Mouse (Mus musculus) liver, embryonic 14.5 days (tissue): ENCODE data around the gene Arsg. TPM values are rescaled to one million over a fixed set of nuclear protein-coding genes. Genes with fewer than 3 reads are reported as not detected.

ENCODE experiments used
- ATAC-seq: fragments of 200-750 bp; cut with Nextera tagmentation; 2 replicates; pipeline ENCODE4 v1.8.0; 2017; ENCODE audit warnings: moderate number of reproducible peaks, mild to moderate bottlenecking, moderate library complexity; ENCODE audit not compliant: insufficient read depth
- DNase-seq, 3 experiments: peaks; one replicate each; pipeline ENCODE4 v3.0.0-alpha.2; 2012 to 2013; ENCODE audit warnings: low read depth in 3 of 3, low spot score in 3 of 3
- H3K27ac ChIP-seq: fragments of 300-500 bp; sonication (generic); 2 replicates; pipeline ENCODE4 v1.5.1; 2014; ENCODE audit warnings: moderate library complexity, mild to moderate bottlenecking, control low read depth, inconsistent platforms
- H3K27me3 ChIP-seq: fragments of 300-500 bp; sonication (generic); 2 replicates; pipeline ENCODE4 v1.6.1; 2014; ENCODE audit warnings: mild to moderate bottlenecking, low read length, moderate library complexity; ENCODE audit not compliant: control insufficient read depth, insufficient read depth
- H3K36me3 ChIP-seq: fragments of 300-500 bp; sonication (generic); replicated peaks from 2 replicates; pipeline ENCODE4 v1.6.1; 2014; ENCODE audit warnings: low read depth; ENCODE audit not compliant: control insufficient read depth, insufficient read depth
- H3K4me1 ChIP-seq, 2 experiments: fragments of 200-500 bp in 1 of 2; fragments of 300-500 bp in 1 of 2; sonication (generic) in 1 of 2; replicated peaks; 2 replicates each; pipeline ENCODE4 v1.6.1; 2012 to 2014; ENCODE audit warnings: antibody characterized with exemption in 1 of 2, inconsistent platforms in 1 of 2, low read length in 1 of 2; ENCODE audit not compliant: control insufficient read depth in 2 of 2, insufficient read depth in 2 of 2
- H3K4me2 ChIP-seq: fragments of 300-500 bp; sonication (generic); 2 replicates; pipeline ENCODE4 v1.6.1; 2014; ENCODE audit warnings: low read depth, mild to moderate bottlenecking, control low read depth, moderate library complexity
- H3K4me3 ChIP-seq, 2 experiments: fragments of 200-500 bp in 1 of 2; fragments of 300-500 bp in 1 of 2; sonication (generic) in 1 of 2; 2 replicates each; pipeline ENCODE4 v1.5.1; 2012 to 2014; ENCODE audit warnings: low read depth in 2 of 2, low read length in 2 of 2, mild to moderate bottlenecking in 2 of 2, control low read depth in 1 of 2, inconsistent platforms in 1 of 2, moderate library complexity in 1 of 2; ENCODE audit not compliant: insufficient read depth in 1 of 2
- H3K9ac ChIP-seq: fragments of 300-500 bp; sonication (generic); replicated peaks from 2 replicates; pipeline ENCODE4 v1.6.1; 2014; ENCODE audit warnings: mild to moderate bottlenecking, control low read depth, moderate library complexity
- H3K9me3 ChIP-seq: fragments of 300-500 bp; sonication (generic); 2 replicates; pipeline ENCODE4 v1.6.1; 2016; ENCODE audit warnings: low read length, mixed read lengths; ENCODE audit not compliant: control insufficient read depth
- CTCF ChIP-seq: IDR thresholded peaks from 2 replicates; pipeline ENCODE4 v1.5.1; 2016; ENCODE audit warnings: antibody characterized with exemption, low read depth, control low read depth
- EP300 ChIP-seq: IDR thresholded peaks from 2 replicates; pipeline ENCODE4 v1.6.1; 2016; ENCODE audit warnings: antibody characterized with exemption, low read depth
- WGBS: fragments of 180-500 bp; shearing (Covaris S2); extraction: QIAGEN DNeasy Blood & Tissue Kit; methylation state at CpG from one replicate; pipeline ENCODE4 v1.1.7; 2014; ENCODE audit not compliant: insufficient replicate concordance; 5-methylcytosine and 5-hydroxymethylcytosine counted together
- polyA plus RNA-seq, 2 experiments: library from polyadenylated mRNA; depleted of rRNA in 1 of 2; stranded (reverse) in 1 of 2; unstranded in 1 of 2; fragments of >200 nt; fragmentation: Nextera tagmentation in 1 of 2; extraction: Ambion mirVana in 1 of 2; gene quantifications; 2 replicates each; pipeline versions ENCODE4 v1.2.1 to v1.2.3; 2012 to 2014

Gene Arsg
- polyA plus RNA-seq, 2 experiments, result 2.3 to 3.8 TPM

- Histone ChIP-seq H3K4me2 (peak overlapping the region; percentile 7), H3K27me3 (no peaks in the 10 kb centered on the region), H3K36me3 (no peaks in the 10 kb centered on the region), H3K9ac (no peak overlapping the region), H3K4me3 (no peak overlapping the region), H3K9me3 (no peaks in the 10 kb centered on the region), H3K27ac (no peak overlapping the region), H3K4me1 (peaks cover 48 to 61% of the 10 kb centered on the region in 2 experiments)
- DNase-seq (no peak), ATAC-seq (no peak)
- no peak for TF ChIP-seq EP300
- TF ChIP-seq CTCF, result no peak
- WGBS, result 49% methylated on average over 24 of the region's 24 CpGs
These were observed 22.0 kb downstream of the Arsg start for GRCm38 (mm10) chr11:109494890-109495770.

GRCm38 (mm10) chr11:109495771-109496474 lies 22.7 kb downstream of the Arsg start:
- ATAC-seq (no peak), DNase-seq (no peak)
- peak overlapping the region; percentile 7 for H3K4me2 ChIP-seq
- TF ChIP-seq CTCF (no peak), EP300 (no peak)
- no peaks in the 10 kb centered on the region for H3K27me3 ChIP-seq
- peaks cover 48 to 61% of the 10 kb centered on the region in 2 experiments for H3K4me1 ChIP-seq
- no peaks in the 10 kb centered on the region for H3K36me3 ChIP-seq
- no peaks in the 10 kb centered on the region for H3K9me3 ChIP-seq
- no peak overlapping the region for H3K9ac ChIP-seq
- no peak overlapping the region for H3K4me3 ChIP-seq
- WGBS, result 19% methylated on average over 14 of the region's 14 CpGs
- no peak overlapping the region for H3K27ac ChIP-seq

DNA sequence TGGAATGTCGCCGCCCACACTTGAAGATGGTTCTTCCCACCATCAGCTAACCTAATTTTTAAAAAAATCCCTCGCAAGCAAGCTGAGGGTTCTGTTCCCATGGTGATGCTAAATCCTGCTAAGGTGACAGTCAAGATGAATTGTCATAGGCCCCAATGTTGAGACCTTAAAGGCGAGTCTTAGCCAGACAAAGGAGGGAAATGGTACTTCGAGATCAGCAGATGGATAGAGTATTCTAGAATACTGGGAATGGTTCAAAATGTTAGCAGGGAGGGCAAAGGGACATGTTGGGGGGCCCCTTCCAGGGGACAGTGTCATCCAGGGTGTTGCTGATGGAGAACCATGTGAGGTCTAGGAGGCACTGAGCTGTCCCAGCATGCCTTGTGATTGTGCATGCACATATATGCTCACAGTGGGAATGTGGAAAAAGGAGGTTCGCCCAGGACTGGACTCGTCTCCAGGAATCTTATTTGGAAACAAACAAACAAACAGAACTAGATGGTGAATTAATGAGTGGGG lies 23.4 kb downstream of the Arsg start:
- TF ChIP-seq EP300 (no peak), CTCF (no peak)
- Histone ChIP-seq H3K9ac (no peak overlapping the region), H3K27me3 (no peaks in the 10 kb centered on the region), H3K27ac (no peak overlapping the region), H3K4me2 (no peak overlapping the region), H3K4me3 (no peak overlapping the region), H3K36me3 (no peaks in the 10 kb centered on the region), H3K4me1 (peaks cover 48 to 61% of the 10 kb centered on the region in 2 experiments), H3K9me3 (no peaks in the 10 kb centered on the region)
- WGBS, result 56% methylated on average over 7 of the region's 7 CpGs
- DNase-seq (no peak), ATAC-seq (no peak)

GRCm38 (mm10) chr11:109496996-109497714 lies 24.0 kb downstream of the Arsg start:
- Histone ChIP-seq H3K27ac (no peak overlapping the region), H3K4me1 (peaks cover 48 to 59% of the 10 kb centered on the region in 2 experiments), H3K4me3 (no peak overlapping the region), H3K27me3 (no peaks in the 10 kb centered on the region), H3K4me2 (no peak overlapping the region), H3K9ac (no peak overlapping the region), H3K9me3 (no peaks in the 10 kb centered on the region), H3K36me3 (no peaks in the 10 kb centered on the region)
- ATAC-seq (no peak), DNase-seq (no peak)
- WGBS, result 55% methylated on average over 6 of the region's 6 CpGs
- TF ChIP-seq EP300, result no peak
- TF ChIP-seq CTCF, result no peak
